Mouse (Mus musculus): ENCODE measurements at regions not wholly inside any gene's neighbourhood (a gene's known extent, or its start where the extent isn't known, plus 50 kb on each side); places are given as distances from the start of the nearest gene placed in this dataset.
A peak's percentile ranks its signal among the peaks of the same experiment; 100 is the strongest.

DNA sequence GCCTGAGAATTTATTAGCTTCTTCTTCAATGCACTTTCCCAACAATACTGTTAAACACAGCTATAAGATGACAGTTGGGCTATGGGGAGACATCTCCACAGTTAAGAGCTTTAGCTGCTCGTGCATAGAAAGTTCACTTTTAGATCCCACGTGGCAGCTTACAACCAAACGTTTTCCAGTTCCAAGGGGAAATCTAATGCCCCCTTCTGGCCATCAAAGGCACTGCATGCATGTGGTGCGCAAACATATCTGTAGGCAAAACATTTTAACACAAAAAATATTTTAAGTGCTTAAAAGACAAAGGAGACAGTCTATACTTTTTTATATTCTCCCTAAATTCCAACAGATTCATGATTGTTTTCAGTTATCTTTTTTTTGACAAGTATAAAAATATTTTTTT is 211.3 kb upstream of the Irx3 start:
- TF ChIP-seq NANOG (IDR thresholded peaks at IDR 0.05; ENCODE audit: borderline replicate concordance, low read length): no peak
- TF ChIP-seq CTCF (conservative IDR thresholded peaks at IDR 0.05; ENCODE audit: low read length): peak; percentile 66
- TF ChIP-seq POU5F1 (IDR thresholded peaks at IDR 0.05; ENCODE audit: borderline replicate concordance, low read length): no peak

Measured in E14TG2a.4 (cell line).